Mouse (Mus musculus) midbrain, postnatal 0 days (tissue): Measurements from ENCODE around the gene Prkcg. TPM values are rescaled to one million over a fixed set of nuclear protein-coding genes. Genes with fewer than 3 reads are reported as not detected.

Experiments used
- ATAC-seq: fragments of 200-750 bp; cut with Nextera tagmentation; 2 replicates; pipeline ENCODE4 v1.8.0; 2017; ENCODE audit warnings: moderate number of reproducible peaks, mild to moderate bottlenecking, moderate TSS enrichment, moderate library complexity; ENCODE audit not compliant: low FRiP score
- DNase-seq: peaks from one replicate; pipeline ENCODE4 v3.0.0-alpha.2; 2015; ENCODE audit warnings: low spot score
- H3K27ac ChIP-seq: fragments of 300-500 bp; sonication (generic); 2 replicates; pipeline ENCODE4 v1.5.1; 2014; ENCODE audit warnings: low read depth, mild to moderate bottlenecking, low read length, mixed read lengths
- H3K27me3 ChIP-seq: fragments of 300-500 bp; sonication (generic); 2 replicates; pipeline ENCODE4 v1.6.1; 2014; ENCODE audit warnings: low read length, control low read depth, mixed read lengths; ENCODE audit not compliant: insufficient read depth
- H3K36me3 ChIP-seq: fragments of 300-500 bp; sonication (generic); 2 replicates; pipeline ENCODE4 v1.6.1; 2014; ENCODE audit warnings: low read length, control low read depth, mixed read lengths; ENCODE audit not compliant: insufficient read depth
- H3K4me1 ChIP-seq: fragments of 300-500 bp; sonication (generic); 2 replicates; pipeline ENCODE4 v1.6.1; 2014; ENCODE audit warnings: mild to moderate bottlenecking, control low read depth, antibody characterized with exemption, low read length, mixed read lengths; ENCODE audit not compliant: insufficient read depth
- H3K4me2 ChIP-seq: fragments of 300-500 bp; sonication (generic); 2 replicates; pipeline ENCODE4 v1.6.1; 2014; ENCODE audit warnings: low read depth, mild to moderate bottlenecking, low read length, mixed read lengths; ENCODE audit not compliant: poor library complexity, severe bottlenecking
- H3K4me3 ChIP-seq: fragments of 300-500 bp; sonication (generic); 2 replicates; pipeline ENCODE4 v1.5.1; 2014; ENCODE audit warnings: low read depth, mild to moderate bottlenecking, low read length, moderate library complexity
- H3K9ac ChIP-seq: fragments of 300-500 bp; sonication (generic); replicated peaks from 2 replicates; pipeline ENCODE4 v1.6.1; 2014; ENCODE audit warnings: mild to moderate bottlenecking, low read length, moderate library complexity, mixed read lengths; ENCODE audit not compliant: poor library complexity, severe bottlenecking
- H3K9me3 ChIP-seq: fragments of 300-500 bp; sonication (generic); 2 replicates; pipeline ENCODE4 v1.6.1; 2016; ENCODE audit warnings: low read length, control low read depth
- CTCF ChIP-seq: IDR thresholded peaks from 2 replicates; pipeline ENCODE4 v1.5.1; 2016; ENCODE audit warnings: antibody characterized with exemption, mild to moderate bottlenecking
- WGBS: fragments of 180-500 bp; shearing (Covaris S2); extraction: QIAGEN DNeasy Blood & Tissue Kit; methylation state at CpG from one replicate; pipeline ENCODE4 v1.1.7; 2014; 5-methylcytosine and 5-hydroxymethylcytosine counted together
- polyA plus RNA-seq: library from polyadenylated mRNA; unstranded; fragments of >200 nt; fragmentation: Nextera tagmentation; extraction: Ambion mirVana; gene quantifications from 2 replicates; pipeline ENCODE4 v1.2.1, GENCODE M21; 2015
- total RNA-seq: library from RNA; depleted of rRNA; stranded (reverse); fragments of >200 nt; gene quantifications from 2 replicates; pipeline ENCODE4 v1.2.3, GENCODE M21; 2014

Gene Prkcg
- total and polyA plus RNA-seq, 2 experiments from 2014 or later: 7.4 to 11.5 TPM

GRCm38 (mm10) chr7:3331581-3332223, 42.7 kb downstream of the Prkcg start:
- H3K9me3 ChIP-seq: no peaks in the 10 kb centered on the region
- peak; percentile 89 for DNase-seq
- peak overlapping the region; percentile 79 for H3K4me3 ChIP-seq
- peaks cover 8% of the 10 kb centered on the region; the same call in 1 of the 2 replicates for H3K4me1 ChIP-seq
- WGBS: 1% methylated on average over 25 of the region's 27 CpGs
- no peaks in the 10 kb centered on the region for H3K27me3 ChIP-seq
- H3K27ac ChIP-seq: peak overlapping the region; percentile 85
- H3K36me3 ChIP-seq: 0 out of 2 replicates have a peak, but pooled peaks cover 4% of the 10 kb centered on the region
- peak; percentile 45 for TF ChIP-seq CTCF
- H3K9ac ChIP-seq: peak overlapping the region; percentile 60
- ATAC-seq: peak; percentile 83
- peak overlapping the region; percentile 84 for H3K4me2 ChIP-seq

- no peak for TF ChIP-seq CTCF
- under 1% methylated on average over 4 of the region's 4 CpGs for whole genome bisulfite sequencing
- Histone ChIP-seq H3K4me1 (peaks cover 8% of the 10 kb centered on the region; the same call in 1 of the 2 replicates), H3K4me3 (peak overlapping the region; percentile 79), H3K9me3 (no peaks in the 10 kb centered on the region), H3K9ac (peak overlapping the region; percentile 60; the same call in 1 of the 2 replicates), H3K27me3 (no peaks in the 10 kb centered on the region), H3K4me2 (peak overlapping the region; percentile 84), H3K36me3 (0 out of 2 replicates have a peak, but pooled peaks cover 4% of the 10 kb centered on the region), H3K27ac (peak overlapping the region; percentile 85)
- no peak for ATAC-seq
- peak; percentile 7 for DNase-seq
Observed at GRCm38 (mm10) chr7:3332224-3332615, 43.2 kb downstream of the Prkcg start.

GRCm38 (mm10) chr7:3332619-3333521, 43.9 kb downstream of the Prkcg start, which contains the start of gene Cacng7:
Gene Cacng7, plus strand, starts transcription at chr7:3332955.
- no peaks in the 10 kb centered on the region for H3K27me3 ChIP-seq
- under 1% methylated on average over 64 of the region's 65 CpGs for WGBS

GRCm38 (mm10) chr7:3333542-3333941, 44.6 kb downstream of the Prkcg start:
- Histone ChIP-seq H3K4me1 (peaks cover 8% of the 10 kb centered on the region; the same call in 1 of the 2 replicates), H3K4me2 (peak overlapping the region; percentile 84), H3K4me3 (peak overlapping the region; percentile 79), H3K27ac (peak overlapping the region; percentile 85), H3K9ac (peak overlapping the region; percentile 96), H3K27me3 (no peaks in the 10 kb centered on the region), H3K36me3 (no peaks in the 10 kb centered on the region), H3K9me3 (no peaks in the 10 kb centered on the region)
- TF ChIP-seq CTCF: no peak
- DNase-seq: peak; percentile 9
- 3% methylated on average over 5 of the region's 5 CpGs for WGBS
- no peak for ATAC-seq

More at GRCm38 (mm10) chr7:3332619-3333521, 43.9 kb downstream of the Prkcg start, which contains the start of gene Cacng7:
- peak within 1 kb of the TSS; percentile 96 for H3K9ac ChIP-seq
- peaks cover 8% of the 10 kb centered on the region; the same call in 1 of the 2 replicates for H3K4me1 ChIP-seq
- 0 out of 2 replicates have a peak, but pooled peaks cover 4% of the 10 kb centered on the region for H3K36me3 ChIP-seq
- peak within 1 kb of the TSS; percentile 79 for H3K4me3 ChIP-seq
- no peaks in the 10 kb centered on the region for H3K9me3 ChIP-seq
- peak within 1 kb of the TSS; percentile 84 for H3K4me2 ChIP-seq
- H3K27ac ChIP-seq: peak within 1 kb of the TSS; percentile 85
- no peak for TF ChIP-seq CTCF
- ATAC-seq: peak; percentile 83
- DNase-seq: peak; percentile 85

- Histone ChIP-seq H3K27ac (no peak overlapping the region), H3K9me3 (no peaks in the 10 kb centered on the region), H3K4me2 (no peak overlapping the region), H3K36me3 (peaks cover 12% of the 10 kb centered on the region), H3K27me3 (no peaks in the 10 kb centered on the region), H3K4me1 (peaks cover 8% of the 10 kb centered on the region; the same call in 1 of the 2 replicates), H3K4me3 (no peak overlapping the region), H3K9ac (no peak overlapping the region)
- no peak for TF ChIP-seq CTCF
- 60% methylated on average over 17 of the region's 17 CpGs for WGBS
- DNase-seq (no peak), ATAC-seq (no peak)
Observed at GRCm38 (mm10) chr7:3336412-3336811, 47.4 kb downstream of the Prkcg start.
